Mouse (Mus musculus) kidney, embryonic 14.5 days (tissue): Measurements from ENCODE around the gene Arhgdib. TPM values are rescaled to one million over a fixed set of nuclear protein-coding genes. Genes with fewer than 3 reads are reported as not detected.

Source experiments
- ATAC-seq: fragments of 200-750 bp; cut with Nextera tagmentation; 2 replicates; pipeline ENCODE4 v1.8.0; 2017; ENCODE audit warnings: moderate number of reproducible peaks, mild to moderate bottlenecking, moderate TSS enrichment, moderate library complexity; ENCODE audit not compliant: low FRiP score, low TSS enrichment
- H3K27ac ChIP-seq: fragments of 300-500 bp; sonication (generic); 2 replicates; pipeline ENCODE4 v1.5.1; 2014; ENCODE audit warnings: low read depth, mild to moderate bottlenecking, low read length, moderate library complexity, mixed read lengths
- H3K27me3 ChIP-seq: fragments of 300-500 bp; sonication (generic); 2 replicates; pipeline ENCODE4 v1.6.1; 2014; ENCODE audit warnings: mild to moderate bottlenecking, low read length; ENCODE audit not compliant: control insufficient read depth, insufficient read depth
- H3K36me3 ChIP-seq: fragments of 300-500 bp; sonication (generic); 2 replicates; pipeline ENCODE4 v1.6.1; 2014; ENCODE audit warnings: low read length, mixed read lengths; ENCODE audit not compliant: control insufficient read depth, insufficient read depth
- H3K4me1 ChIP-seq: fragments of 300-500 bp; sonication (generic); 2 replicates; pipeline ENCODE4 v1.6.1; 2014; ENCODE audit warnings: low read length, mixed read lengths; ENCODE audit not compliant: control insufficient read depth, insufficient read depth
- H3K4me2 ChIP-seq: fragments of 300-500 bp; sonication (generic); replicated peaks from 2 replicates; pipeline ENCODE4 v1.6.1; 2014; ENCODE audit warnings: low read depth, mild to moderate bottlenecking, low read length
- H3K4me3 ChIP-seq: fragments of 300-500 bp; sonication (generic); 2 replicates; pipeline ENCODE4 v1.5.1; 2014; ENCODE audit warnings: mild to moderate bottlenecking, low read length
- H3K9ac ChIP-seq: fragments of 300-500 bp; sonication (generic); 2 replicates; pipeline ENCODE4 v1.6.1; 2014; ENCODE audit warnings: low read depth, mild to moderate bottlenecking, low read length, moderate library complexity
- H3K9me3 ChIP-seq: fragments of 300-500 bp; sonication (generic); 2 replicates; pipeline ENCODE4 v1.6.1; 2016; ENCODE audit warnings: low read length; ENCODE audit not compliant: control insufficient read depth
- WGBS: fragments of 180-500 bp; shearing (Covaris S2); extraction: QIAGEN DNeasy Blood & Tissue Kit; methylation state at CpG from one replicate; pipeline ENCODE4 v1.1.7; 2014; 5-methylcytosine and 5-hydroxymethylcytosine counted together
- polyA plus RNA-seq: library from polyadenylated mRNA; unstranded; fragments of >200 nt; fragmentation: Nextera tagmentation; extraction: Ambion mirVana; gene quantifications from 2 replicates; pipeline ENCODE4 v1.2.1, GENCODE M21; 2014

Gene Arhgdib
- polyA plus RNA-seq, 1 experiment from 2014 or later = 60.4 TPM

DNA sequence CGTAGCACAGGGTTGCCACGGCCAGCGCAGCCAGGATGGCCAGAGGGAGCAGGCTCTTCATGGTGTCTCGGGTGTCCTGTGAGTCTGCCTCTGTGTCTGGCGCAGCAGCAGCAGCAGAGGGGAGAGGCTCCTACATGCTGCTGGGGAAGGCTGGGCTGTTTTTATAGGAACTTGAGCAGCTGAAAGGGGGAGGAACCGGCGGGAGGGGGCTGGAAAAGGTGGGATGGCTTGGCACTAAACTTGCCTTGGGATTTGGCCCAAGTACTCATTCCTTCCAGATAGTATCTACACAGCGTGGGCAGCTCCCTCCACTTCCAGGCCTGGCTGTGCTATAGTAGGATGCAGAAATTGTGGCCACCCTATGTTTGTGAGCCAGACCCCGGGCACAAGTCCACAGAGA lies 66.0 kb downstream of the Arhgdib start, which contains the start of gene Mgp:
Gene Mgp, minus strand, starts transcription at position 154 of the 400 bp plus-strand sequence.
- peak within 1 kb of the TSS; percentile 26; the same call in 1 of the 2 replicates for H3K27ac ChIP-seq
- H3K36me3 ChIP-seq = no peaks in the 10 kb centered on the region
- no peaks in the 10 kb centered on the region for H3K27me3 ChIP-seq
- WGBS = 13% methylated on average over 9 of the region's 9 CpGs
- H3K4me3 ChIP-seq = peak within 1 kb of the TSS; percentile 33
- H3K9me3 ChIP-seq = no peaks in the 10 kb centered on the region; the same call in 1 of the 2 replicates
- H3K4me2 ChIP-seq = peak within 1 kb of the TSS; percentile 32
- ATAC-seq = peak; percentile 95
- H3K9ac ChIP-seq = peak within 1 kb of the TSS; percentile 40; the same call in 1 of the 2 replicates
- H3K4me1 ChIP-seq = no peaks in the 10 kb centered on the region; the same call in 1 of the 2 replicates

DNA sequence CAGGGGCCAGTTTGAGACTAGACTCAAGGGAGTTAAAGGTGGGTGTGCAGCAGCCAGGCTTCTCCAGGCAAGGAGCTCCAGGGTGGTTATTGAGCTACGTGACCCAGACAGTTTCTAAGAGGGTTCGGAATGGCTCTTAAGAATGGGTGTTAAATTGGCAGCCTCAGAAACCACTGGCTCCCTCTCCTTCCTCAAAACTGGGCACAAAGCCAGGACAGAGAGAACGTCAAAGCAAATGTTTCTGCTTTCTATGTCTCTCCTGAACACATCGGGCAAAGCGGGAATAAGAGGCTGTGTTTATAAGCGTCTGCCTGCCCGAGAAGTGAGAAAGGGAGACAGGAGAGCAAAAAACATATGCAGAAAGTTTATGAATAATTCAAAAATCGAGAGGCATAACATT lies 67.1 kb downstream of the Arhgdib start:
- ATAC-seq = no peak
- no peak overlapping the region for H3K27ac ChIP-seq
- H3K4me3 ChIP-seq = peak overlapping the region; percentile 9; the same call in 1 of the 2 replicates
- H3K9ac ChIP-seq = peak overlapping the region; percentile 35; the same call in 1 of the 2 replicates
- H3K4me1 ChIP-seq = no peaks in the 10 kb centered on the region; the same call in 1 of the 2 replicates
- H3K4me2 ChIP-seq = no peak overlapping the region; the same call in 1 of the 2 replicates
- no peaks in the 10 kb centered on the region for H3K9me3 ChIP-seq
- 57% methylated on average over 8 of the region's 8 CpGs for WGBS
- no peaks in the 10 kb centered on the region for H3K36me3 ChIP-seq
- no peaks in the 10 kb centered on the region for H3K27me3 ChIP-seq

Other genes with a start within 250 kb of the Arhgdib start
- gene Gucy2c, start 160.1 kb downstream of the Arhgdib start, polyA plus RNA-seq = 0.10 TPM in 1 of 2 replicates, not detected in the other
- 1.2 and 2.3 TPM in 2 replicates for gene Hist4h4, start 137.5 kb downstream of the Arhgdib start, polyA plus RNA-seq
- 96.0 and 104 TPM in 2 replicates for gene H2afj, start 133.7 kb downstream of the Arhgdib start, polyA plus RNA-seq
- 1.7 and 1.9 TPM in 2 replicates for gene BC049715, start 114.3 kb downstream of the Arhgdib start, polyA plus RNA-seq
- gene Wbp11, start 113.7 kb downstream of the Arhgdib start, polyA plus RNA-seq = 91.5 and 136 TPM in 2 replicates
- 1.1 and 1.4 TPM in 2 replicates for gene Smco3, start 106.4 kb downstream of the Arhgdib start, polyA plus RNA-seq
- 1.7 and 2.2 TPM in 2 replicates for gene Art4, start 84.2 kb downstream of the Arhgdib start, polyA plus RNA-seq
- gene Mgp, start 66.1 kb downstream of the Arhgdib start, polyA plus RNA-seq = 168 and 215 TPM in 2 replicates
- 0.22 and 0.31 TPM in 2 replicates for gene Erp27, start 19.7 kb downstream of the Arhgdib start, polyA plus RNA-seq
- gene Pde6h, start 18.1 kb downstream of the Arhgdib start, polyA plus RNA-seq = 0.11 and 0.81 TPM in 2 replicates
- 8.8 and 13.2 TPM in 2 replicates for gene Rerg, start 228.6 kb upstream of the Arhgdib start, polyA plus RNA-seq